Mouse (Mus musculus) retina, embryonic 14.5 days (tissue): Measurements from ENCODE around the gene Stt3a.

ENCODE experiments used
- DNase-seq: peaks from one replicate; pipeline ENCODE4 v3.0.0-alpha.2; 2015; ENCODE audit warnings: low spot score

The Stt3a gene

DNA sequence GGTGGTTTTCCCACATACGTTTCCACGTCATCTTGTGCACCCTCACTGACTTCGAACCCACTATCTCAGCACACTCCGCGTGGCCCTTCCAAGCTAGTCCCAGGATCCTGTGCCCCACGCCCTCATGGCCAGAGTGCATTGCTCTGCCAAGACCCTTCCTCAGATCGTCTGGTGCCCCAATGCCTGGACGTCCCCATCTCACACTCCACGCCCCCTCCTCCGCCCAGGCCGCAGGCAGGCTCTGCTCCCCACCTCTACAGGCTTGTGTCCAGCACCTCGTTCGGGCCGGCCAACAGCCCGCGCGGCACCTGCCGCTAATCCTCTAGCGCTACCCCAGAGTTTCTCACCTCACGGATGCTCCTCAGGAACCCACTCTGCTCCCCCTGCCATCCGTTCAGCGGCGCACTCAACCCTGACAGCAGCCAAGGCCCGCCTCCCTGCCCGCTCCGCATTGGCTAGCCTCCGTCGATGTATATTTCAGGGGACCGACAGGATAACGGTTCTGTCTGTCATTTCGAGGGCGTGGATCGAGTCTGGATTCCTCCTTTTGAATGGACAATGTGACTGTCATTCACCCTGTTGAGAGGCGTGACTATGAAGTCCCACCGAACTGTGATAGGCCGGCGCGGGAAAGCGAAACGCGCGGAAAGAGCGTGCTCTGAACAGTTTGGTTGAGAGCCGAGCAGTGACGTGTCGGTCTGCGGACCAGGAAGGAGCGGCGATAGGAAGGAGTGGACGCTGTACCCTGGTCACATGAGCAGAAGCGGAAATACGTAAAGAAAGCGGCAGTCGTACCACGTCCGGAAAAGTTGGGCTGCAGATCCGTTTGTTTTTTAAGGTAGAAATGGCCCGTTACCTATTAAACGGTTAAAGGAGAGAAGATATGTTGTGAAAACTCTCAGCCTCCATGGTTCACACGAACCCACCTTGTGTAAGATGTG is at the start of gene Stt3a:
Gene Stt3a, minus strand, starts transcription at position 477 of the 941 bp plus-strand sequence.
- peak; percentile 100 for DNase-seq

DNA sequence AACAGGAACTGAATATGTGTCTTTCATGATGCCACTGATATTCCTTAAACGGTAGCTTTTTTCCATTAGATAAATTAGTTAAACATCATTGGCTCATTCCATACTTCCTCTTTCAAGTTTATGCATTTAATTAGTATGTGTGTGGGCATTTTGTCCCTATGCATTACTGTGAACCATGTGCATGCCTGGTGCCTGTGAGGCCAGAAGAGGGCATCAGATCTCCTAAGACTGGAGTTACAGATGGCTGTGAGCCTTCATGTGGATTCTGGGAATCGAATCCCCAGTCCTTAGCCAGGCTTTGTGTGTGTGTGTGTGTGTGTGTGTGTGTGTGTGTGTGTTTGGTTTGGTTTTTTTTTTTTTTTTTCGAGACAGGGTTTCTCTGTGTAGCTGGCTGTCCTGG is 47.0 kb upstream of the Stt3a start:
- peak; percentile 18 for DNase-seq

GRCm38 (mm10) chr9:36808126-36808785 is 40.8 kb upstream of the Stt3a start:
- DNase-seq, result no peak

DNA sequence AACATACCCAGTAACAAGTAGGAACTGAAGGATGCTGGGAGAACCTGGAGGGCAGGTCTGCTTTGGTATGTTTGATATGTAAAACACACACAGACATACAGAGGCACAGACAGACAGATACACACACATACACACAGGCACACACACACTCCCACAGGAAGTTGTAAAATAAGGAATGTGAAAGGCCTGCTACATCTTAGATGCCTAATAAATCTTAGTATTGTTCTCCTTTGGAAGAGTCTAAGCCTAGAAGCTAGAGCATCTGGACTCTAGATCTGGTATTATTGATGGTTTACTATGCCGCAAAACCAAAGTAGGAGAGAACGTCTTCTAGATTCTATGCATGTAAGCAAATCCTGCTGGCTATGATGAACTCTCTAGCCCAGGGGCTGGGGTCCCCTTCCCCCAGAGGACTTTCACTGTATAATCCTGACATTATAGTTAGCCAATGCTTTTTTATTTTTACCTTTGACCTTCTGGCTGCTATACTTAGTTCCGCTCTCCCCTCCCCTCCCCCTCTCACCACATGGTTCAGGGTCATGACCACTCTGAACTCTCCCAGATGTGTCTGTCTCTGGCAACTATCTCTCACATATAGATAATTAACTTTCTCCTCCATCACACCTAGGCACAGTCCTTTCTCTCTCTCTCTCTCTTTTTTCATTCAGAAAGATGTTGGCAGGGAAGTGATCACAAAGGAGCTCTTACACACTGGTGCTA is 37.9 kb upstream of the Stt3a start:
- DNase-seq, result no peak

GRCm38 (mm10) chr9:36803926-36804325 is 36.4 kb upstream of the Stt3a start:
- DNase-seq, result no peak

- DNase-seq, result no peak
Observed at GRCm38 (mm10) chr9:36803386-36803785, 35.9 kb upstream of the Stt3a start.

- no peak for DNase-seq
Observed at GRCm38 (mm10) chr9:36802951-36803350, 35.5 kb upstream of the Stt3a start.

DNA sequence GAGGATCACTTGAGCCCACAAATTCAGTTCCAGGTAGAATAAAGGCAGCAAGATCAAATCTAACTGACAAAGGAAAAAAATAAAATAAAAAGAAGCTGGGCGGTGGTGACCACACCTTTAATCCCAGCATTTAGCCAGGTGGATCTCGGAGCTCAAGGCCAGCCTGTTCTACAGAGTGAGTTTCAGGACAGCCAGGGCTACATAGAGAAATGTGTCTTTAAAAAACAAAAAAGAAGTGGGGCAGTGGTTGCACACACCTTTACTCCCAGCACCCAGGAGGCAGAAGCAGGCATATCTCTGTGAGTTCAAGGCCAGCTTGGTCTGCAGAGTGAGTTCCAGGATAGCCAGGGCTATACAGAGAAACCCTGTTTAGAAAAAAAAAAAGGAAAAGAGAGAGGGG is 34.5 kb upstream of the Stt3a start:
- DNase-seq, result no peak

- peak; percentile 92 for DNase-seq
Observed at GRCm38 (mm10) chr9:36796781-36797555, 29.5 kb upstream of the Stt3a start, which contains the start of gene Ei24. Gene Ei24, minus strand, starts transcription at chr9:36797393.

- no peak for DNase-seq
Observed at GRCm38 (mm10) chr9:36796224-36796623, 28.7 kb upstream of the Stt3a start.

DNA sequence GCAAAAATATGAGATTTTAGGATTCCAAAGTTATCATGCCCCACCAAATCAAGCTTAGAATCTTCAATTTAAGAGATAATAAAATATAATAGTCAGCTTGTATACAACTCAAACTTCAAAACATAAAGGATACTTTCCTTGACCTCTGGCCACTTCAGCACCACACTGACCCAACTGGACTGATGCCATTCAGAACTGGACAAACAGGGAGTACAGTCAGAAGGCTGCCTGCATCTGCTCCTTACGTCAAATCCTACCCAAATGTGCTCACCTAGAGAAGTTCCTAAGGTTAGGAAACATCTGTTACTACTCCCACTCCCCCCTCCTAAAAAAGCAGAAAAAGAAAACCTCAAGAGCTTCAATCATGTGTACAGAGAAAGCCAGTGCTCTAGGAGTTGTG is 28.1 kb upstream of the Stt3a start:
- no peak for DNase-seq

DNA sequence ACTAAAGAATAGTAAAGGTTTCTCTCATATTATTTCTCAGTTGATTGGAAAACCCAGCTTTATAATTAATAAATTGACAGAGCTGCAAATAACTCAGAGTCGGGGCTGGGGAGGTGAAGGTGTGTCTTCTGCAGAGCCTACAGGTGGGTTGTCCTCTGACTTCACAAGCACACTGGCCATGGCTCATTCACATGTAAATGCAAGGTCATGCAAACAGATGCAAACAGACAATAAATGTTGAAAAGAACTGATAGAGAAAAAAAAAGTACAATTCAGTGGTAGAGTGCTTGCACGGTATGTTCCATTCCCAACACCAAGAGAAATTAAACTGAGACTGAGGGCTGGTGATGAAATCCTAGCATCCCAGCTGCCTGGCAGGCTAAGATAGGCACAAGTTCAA is 27.0 kb upstream of the Stt3a start:
- DNase-seq, result no peak

GRCm38 (mm10) chr9:36792191-36792590 is 24.7 kb upstream of the Stt3a start:
- no peak for DNase-seq

GRCm38 (mm10) chr9:36783921-36784320 is 16.4 kb upstream of the Stt3a start:
- no peak for DNase-seq

DNA sequence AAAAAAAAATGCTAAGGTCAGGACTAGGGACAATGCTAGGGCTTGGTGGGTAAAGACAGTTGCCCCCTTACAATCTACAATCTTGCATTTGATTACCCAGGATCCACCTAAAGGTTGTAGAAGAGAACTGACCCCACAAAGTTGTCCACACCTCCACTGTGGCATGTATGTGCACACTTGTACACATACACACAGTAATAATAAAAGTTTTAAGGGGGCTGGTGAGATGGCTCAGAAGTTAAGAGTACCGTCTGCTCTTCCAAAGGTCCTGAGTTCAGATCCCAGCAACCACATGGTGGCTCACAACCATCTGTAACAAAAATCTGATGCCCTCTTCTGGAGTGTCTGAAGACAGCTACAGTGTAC is 1.6 kb upstream of the Stt3a start:
- no peak for DNase-seq

DNA sequence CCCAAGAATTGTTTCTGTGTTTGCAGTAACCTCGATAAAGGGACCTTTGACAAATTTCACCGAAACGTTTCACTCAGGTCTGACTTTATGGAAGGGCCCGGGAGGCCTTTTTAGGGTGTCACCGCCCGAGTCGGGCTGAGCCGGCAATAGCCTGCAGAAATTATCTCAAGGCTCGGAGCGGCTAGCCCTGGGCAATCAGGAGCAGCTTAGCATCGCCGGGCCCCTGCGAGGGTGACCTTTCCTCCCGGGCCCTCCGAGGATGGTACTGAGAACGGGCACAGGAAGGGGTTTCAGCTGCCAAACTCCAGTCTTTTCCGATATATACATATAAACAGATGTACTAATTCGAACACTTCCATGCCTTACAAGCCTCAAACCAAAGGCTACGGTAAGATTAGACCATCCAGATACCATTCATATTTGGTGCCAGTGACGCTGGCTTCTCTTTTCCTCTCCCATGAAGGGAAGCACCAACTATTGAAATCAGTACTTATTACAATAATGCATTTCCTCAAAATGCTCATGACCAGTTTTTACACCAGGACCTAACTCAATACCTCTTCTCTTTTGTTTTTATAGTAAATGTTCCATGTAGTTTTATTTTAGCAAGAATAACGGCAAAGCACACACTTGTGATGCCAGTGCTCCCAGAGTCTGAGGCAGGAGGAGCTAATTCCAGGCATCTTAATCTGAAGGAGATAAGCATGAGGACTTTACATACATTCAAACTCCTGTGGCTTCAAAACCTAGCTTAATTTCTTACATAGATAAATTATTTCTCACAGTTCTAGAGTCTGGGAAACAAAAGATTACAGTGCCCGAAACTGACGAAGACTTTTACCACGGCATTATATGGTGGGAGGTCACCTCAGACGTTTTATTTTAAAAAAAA is 923 bp upstream of the Stt3a start:
- DNase-seq, result no peak

DNA sequence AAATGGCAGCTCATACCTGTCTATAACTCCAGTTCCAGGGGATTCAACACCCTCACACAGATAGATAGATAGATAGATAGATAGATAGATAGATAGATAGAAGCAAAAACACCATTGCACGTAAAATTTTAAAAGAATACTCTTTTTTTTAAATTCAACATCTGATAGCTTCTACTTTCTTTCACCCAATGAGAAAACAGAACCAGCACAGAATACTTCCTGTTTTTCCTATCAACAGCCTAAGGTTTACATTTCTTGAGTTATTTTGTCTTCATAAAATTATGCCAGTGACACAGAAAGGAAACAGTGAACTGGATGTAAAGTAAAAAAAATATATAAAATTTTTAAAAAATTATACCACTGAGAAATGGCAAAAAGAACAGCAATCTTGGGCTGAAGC is 3.1 kb downstream of the Stt3a start:
- no peak for DNase-seq

DNA sequence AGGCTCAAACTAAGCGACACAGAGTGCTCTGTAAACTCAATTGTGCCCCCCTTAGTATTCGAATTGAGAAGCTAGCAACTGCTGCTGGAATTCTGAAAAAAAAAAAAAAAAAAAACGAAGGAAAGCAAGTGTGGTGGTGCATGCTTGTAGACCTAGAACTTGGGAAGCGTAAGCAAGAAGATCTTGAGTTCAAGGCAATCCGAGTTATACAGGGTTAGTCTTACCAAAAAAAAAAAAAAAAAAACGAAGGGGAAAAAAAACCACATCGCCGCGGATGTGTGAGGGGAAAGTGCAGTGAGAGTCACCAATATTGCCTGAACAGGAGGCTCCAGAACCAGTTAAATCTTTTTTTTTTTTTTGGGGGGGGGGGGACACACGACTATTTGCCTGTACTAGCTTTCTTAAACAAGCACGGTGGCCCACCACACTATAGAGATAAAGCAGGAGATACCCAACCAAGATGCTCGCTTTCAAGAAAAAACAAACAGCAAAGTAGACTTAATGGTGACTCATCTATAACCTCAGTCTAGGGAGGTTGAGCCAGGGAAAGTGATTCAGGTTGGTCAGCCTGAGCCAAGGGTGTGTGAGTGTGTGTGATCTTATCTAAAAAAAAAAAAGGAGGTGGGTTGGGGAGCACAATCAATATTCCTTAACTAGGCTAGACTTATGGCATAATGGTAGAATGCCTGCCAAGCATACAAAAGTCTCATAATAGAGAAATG is 40.3 kb downstream of the Stt3a start, which contains the start of gene Chek1:
Gene Chek1, minus strand, starts transcription at position 32 of the 722 bp plus-strand sequence.
- DNase-seq, result no peak

- peak; percentile 96 for DNase-seq
Observed at GRCm38 (mm10) chr9:36726131-36727033, 41.1 kb downstream of the Stt3a start.
